Mouse (Mus musculus): ENCODE results near the gene Hbb-bs.
"Not testable (repeated sequence)": the region's sequence is repeated elsewhere in the genome, so short reads cannot be mapped to it uniquely, and the experiment has no call there.

The Hbb-bs gene

GRCm38 (mm10) chr7:103811223-103811845 lies 16.6 kb downstream of the Hbb-bs start:
- DNase-seq (ENCODE audit: low read depth, low spot score): no peak

- DNase-seq (ENCODE audit: low read depth, low spot score): no peak
These were observed 17.1 kb downstream of the Hbb-bs start for GRCm38 (mm10) chr7:103810746-103811145.

- no peak for DNase-seq (ENCODE audit: low read depth, low spot score)
These were observed 17.6 kb downstream of the Hbb-bs start for GRCm38 (mm10) chr7:103810296-103810695.

- no peak for DNase-seq (ENCODE audit: low read depth, low spot score)
These were observed 18.1 kb downstream of the Hbb-bs start for GRCm38 (mm10) chr7:103809801-103810155.

GRCm38 (mm10) chr7:103808971-103809800 lies 18.7 kb downstream of the Hbb-bs start:
- no peak for DNase-seq (ENCODE audit: low read depth, low spot score)

- not testable (repeated sequence) for DNase-seq (ENCODE audit: low read depth, low spot score)
These were observed 19.8 kb downstream of the Hbb-bs start for GRCm38 (mm10) chr7:103808120-103808519.

GRCm38 (mm10) chr7:103806856-103807255 lies 21.0 kb downstream of the Hbb-bs start:
- DNase-seq (ENCODE audit: low read depth, low spot score): peak; percentile 48

- DNase-seq (ENCODE audit: low read depth, low spot score): no peak
These were observed 35.1 kb downstream of the Hbb-bs start for GRCm38 (mm10) chr7:103792669-103793388.

GRCm38 (mm10) chr7:103791721-103792120 lies 36.2 kb downstream of the Hbb-bs start, which contains the start of gene Olfr67:
Gene Olfr67 (minus strand): TSS chr7:103791821.
- no peak for DNase-seq (ENCODE audit: low read depth, low spot score)

GRCm38 (mm10) chr7:103779598-103779997 lies 48.3 kb downstream of the Hbb-bs start, which contains the start of gene Olfr68:
Gene Olfr68 (minus strand): TSS chr7:103779698.
- no peak for DNase-seq (ENCODE audit: low read depth, low spot score)

GRCm38 (mm10) chr7:103777652-103778051 lies 50.2 kb downstream of the Hbb-bs start:
- DNase-seq (ENCODE audit: low read depth, low spot score): not testable (repeated sequence)

Data from mesoderm, embryonic 11.5 days (tissue).